ENCODE assay signal across 8 mouse cellular contexts in genomic region chr11:79146331-79146767, GRCm38 (mm10). TPM values are rescaled to one million over a fixed set of nuclear protein-coding genes. Genes with fewer than 3 reads are reported as not detected.
DNase-seq lines count a peak whose midpoint lies in the region; ATAC-seq and TF ChIP-seq lines count a peak whose summit lies in the region.

TSS of gene Ksr1 (minus strand) at chr11:79146407.

- peak within 1 kb of the TSS; percentile 80 for H3K4me3 ChIP-seq in bone marrow macrophage, adult 2 months (ENCODE audit: insufficient read depth, low read length)
- peak within 1 kb of the TSS; percentile 92 for H3K4me3 ChIP-seq in embryonic fibroblast, embryonic 13.5 days (ENCODE audit: insufficient read depth, low read length)
- H3K4me3 ChIP-seq in heart, embryonic 10.5 days: peak within 1 kb of the TSS; percentile 86
- peak within 1 kb of the TSS; percentile 72 for H3K4me3 ChIP-seq in kidney, embryonic 15.5 days (replicated peaks)

- no peak for TF ChIP-seq POLR2A in bone marrow macrophage, adult 2 months (IDR thresholded peaks at IDR 0.05; ENCODE audit: borderline replicate concordance, low read depth, low read length)
- TF ChIP-seq POLR2A in embryonic fibroblast, embryonic 13.5 days (IDR thresholded peaks at IDR 0.05; ENCODE audit: low read depth, low read length): peak; percentile 90

- DNase-seq in A20 (ENCODE audit: low read depth, low spot score) (peak; percentile 90), liver (peak; percentile 93)
- DNase-seq in heart, embryonic 10.5 days (ENCODE audit: low spot score): peak; percentile 98
- DNase-seq in spleen, postnatal 4 days (ENCODE audit: low spot score in 2 of 2): peak; percentile 88 to 94

- H3K36me3 ChIP-seq in heart, embryonic 10.5 days: no peaks in the 10 kb centered on the region
- no peaks in the 10 kb centered on the region for H3K36me3 ChIP-seq in kidney, embryonic 15.5 days

- peak; percentile 96 for ATAC-seq in kidney, embryonic 15.5 days (replicated peaks; ENCODE audit: low FRiP score)
- peak; percentile 91 for ATAC-seq in monocyte, adult 5-6 weeks (replicated peaks; ENCODE audit: insufficient number of reproducible peaks, low FRiP score, low TSS enrichment, poor library complexity, severe bottlenecking)

- TF ChIP-seq CTCF in bone marrow macrophage, adult 2 months (IDR thresholded peaks at IDR 0.05; ENCODE audit: low read depth, low read length): no peak
- TF ChIP-seq CTCF in embryonic fibroblast, embryonic 13.5 days (IDR thresholded peaks at IDR 0.05; ENCODE audit: borderline replicate concordance, insufficient read depth, low read length): no peak

- H3K27me3 ChIP-seq in heart, embryonic 10.5 days (ENCODE audit: insufficient read depth, poor library complexity, severe bottlenecking): no peaks in the 10 kb centered on the region
- no peaks in the 10 kb centered on the region for H3K27me3 ChIP-seq in kidney, embryonic 15.5 days

- no peak within 1 kb of the TSS for H3K27ac ChIP-seq in bone marrow macrophage, adult 2 months (ENCODE audit: insufficient read depth, low read depth, low read length)
- H3K27ac ChIP-seq in embryonic fibroblast, embryonic 13.5 days (ENCODE audit: insufficient read depth, low read length): no peak within 1 kb of the TSS
- H3K27ac ChIP-seq in heart, embryonic 10.5 days: peak within 1 kb of the TSS; percentile 95
- peak within 1 kb of the TSS; percentile 90 for H3K27ac ChIP-seq in kidney, embryonic 15.5 days

- H3K9me3 ChIP-seq in heart, embryonic 10.5 days: no peaks in the 10 kb centered on the region
- H3K9me3 ChIP-seq in kidney, embryonic 15.5 days (replicated peaks): no peaks in the 10 kb centered on the region

- WGBS in heart, embryonic 10.5 days: under 1% methylated on average over 41 of the region's 42 CpGs
- WGBS in kidney, embryonic 15.5 days: under 1% methylated on average over 42 of the region's 42 CpGs

- H3K4me1 ChIP-seq in bone marrow macrophage, adult 2 months (ENCODE audit: control insufficient read depth, insufficient read depth, low read length): peaks cover 11% of the 10 kb centered on the region; the same call in 1 of the 2 replicates
- 0 out of 2 replicates have a peak, but pooled peaks cover 4% of the 10 kb centered on the region for H3K4me1 ChIP-seq in embryonic fibroblast, embryonic 13.5 days (ENCODE audit: control insufficient read depth, insufficient read depth, low read length)
- H3K4me1 ChIP-seq in heart, embryonic 10.5 days: peaks cover 63% of the 10 kb centered on the region
- H3K4me1 ChIP-seq in kidney, embryonic 15.5 days: peaks cover 34% of the 10 kb centered on the region

- H3K9ac ChIP-seq in kidney, embryonic 15.5 days: peak within 1 kb of the TSS; percentile 75

- H3K4me2 ChIP-seq in kidney, embryonic 15.5 days: peak within 1 kb of the TSS; percentile 72

RNA-seq across cellular contexts. Expression of gene Ksr1, which starts in this region (rescaled TPM):
- 3.7 and 6.0 TPM in 2 replicates for polyA plus RNA-seq in bone marrow macrophage, adult 2 months (2012; ENCODE audit: insufficient read depth, insufficient read length, missing spikeins)
- 3.4 and 3.9 TPM in 2 replicates for polyA plus RNA-seq in embryonic fibroblast, embryonic 13.5 days (2011; ENCODE audit: insufficient read length, low read depth, missing spikeins)
- 1.9 and 3.3 TPM in 2 replicates for polyA plus RNA-seq in heart, embryonic 10.5 days (2016; fragmentation: Nextera tagmentation; extraction: Ambion mirVana)
- 2.6 and 3.3 TPM in 2 replicates for polyA plus RNA-seq in kidney, embryonic 15.5 days (2015; fragmentation: Nextera tagmentation; extraction: Ambion mirVana)
- total RNA-seq in monocyte, adult 5-6 weeks (2017): 5.3 to 11.9 TPM (median 6.9 TPM) in 3 replicates

Comparison
In these comparisons a context has a peak if more than half of its experiments do, and no peak if none do; other contexts are left out.
1. H3K27ac ChIP-seq: peak in heart, embryonic 10.5 days (single experiment) and kidney, embryonic 15.5 days (single experiment); none in bone marrow macrophage, adult 2 months (single experiment) and embryonic fibroblast, embryonic 13.5 days (single experiment).
2. Peak in every context shown above with its lines, with median percentiles within 50 percentile points of each other: DNase-seq and H3K4me3 ChIP-seq.